ENCODE assay signal across 9 mouse cellular contexts in genomic region chr2:165159055-165159688, GRCm38 (mm10).
A peak's percentile ranks its signal among the peaks of the same experiment; 100 is the strongest.
DNase-seq lines count a peak whose midpoint lies in the region; ATAC-seq and TF ChIP-seq lines count a peak whose summit lies in the region.
"Had no signal": no experiment of that assay in that cellular context is flagged by ENCODE, and none has a peak within 500 bp of the region (broad histone marks: within the 10 kb centered on the region; RNA-seq: fewer than 3 reads in every experiment).

No protein-coding gene starts in this region.

- no peaks in the 10 kb centered on the region for H3K9me3 ChIP-seq in embryonic facial prominence, embryonic 10.5 days
- H3K9me3 ChIP-seq in hindbrain, postnatal 0 days (ENCODE audit: low read length): no peaks in the 10 kb centered on the region
- H3K9me3 ChIP-seq: limb, embryonic 13.5 days had no signal

- H3K4me2 ChIP-seq in hindbrain, postnatal 0 days (ENCODE audit: low read depth, low read length): no peak overlapping the region
- H3K4me2 ChIP-seq: limb, embryonic 13.5 days had no signal

- ATAC-seq in hindbrain, postnatal 0 days: no peak

- peaks cover 25% of the 10 kb centered on the region for H3K4me1 ChIP-seq in embryonic facial prominence, embryonic 10.5 days
- no peaks in the 10 kb centered on the region for H3K4me1 ChIP-seq in hindbrain, postnatal 0 days (ENCODE audit: insufficient read depth, low read length)

- H3K27me3 ChIP-seq in embryonic facial prominence, embryonic 10.5 days (replicated peaks; ENCODE audit: low read depth, poor library complexity, severe bottlenecking): peaks cover 18% of the 10 kb centered on the region; the same call in 1 of the 2 replicates
- no peaks in the 10 kb centered on the region for H3K27me3 ChIP-seq in hindbrain, postnatal 0 days (ENCODE audit: insufficient read depth, low read length)

- H3K27ac ChIP-seq in embryonic facial prominence, embryonic 10.5 days (replicated peaks): no peak overlapping the region
- H3K27ac ChIP-seq in hindbrain, postnatal 0 days: no peak overlapping the region
- H3K27ac ChIP-seq: limb, embryonic 13.5 days had no signal

- no peak overlapping the region for H3K4me3 ChIP-seq in embryonic facial prominence, embryonic 10.5 days
- no peak overlapping the region for H3K4me3 ChIP-seq in hindbrain, postnatal 0 days (ENCODE audit: low read length)
- H3K4me3 ChIP-seq: limb, embryonic 13.5 days had no signal

- DNase-seq in right cerebral cortex, postnatal 4 days: peak; percentile 30
- no peak for DNase-seq in right cerebral cortex, postnatal 25 days
- DNase-seq in embryonic facial prominence, embryonic 10.5 days (ENCODE audit: low spot score): peak; percentile 83
- DNase-seq in hindbrain, postnatal 0 days (ENCODE audit: low spot score): peak; percentile 65
- DNase-seq in lung, postnatal 10 days: peak; percentile 78
- DNase-seq in retina, postnatal 1 day: peak; percentile 90
- DNase-seq in layer of hippocampus, postnatal 36 days: no peak
- no peak for DNase-seq in cerebellum, adult 9-11 months

- TF ChIP-seq CTCF in hindbrain, postnatal 0 days (IDR thresholded peaks at IDR 0.05; ENCODE audit: low read depth): no peak

- 20% methylated on average over 15 of the region's 15 CpGs for WGBS in embryonic facial prominence, embryonic 10.5 days
- 21% methylated on average over 15 of the region's 15 CpGs for WGBS in hindbrain, postnatal 0 days

- H3K9ac ChIP-seq in hindbrain, postnatal 0 days (replicated peaks; ENCODE audit: low read length): no peak overlapping the region
- H3K9ac ChIP-seq: limb, embryonic 13.5 days had no signal

- no peaks in the 10 kb centered on the region for H3K36me3 ChIP-seq in embryonic facial prominence, embryonic 10.5 days (replicated peaks)
- H3K36me3 ChIP-seq in hindbrain, postnatal 0 days (ENCODE audit: insufficient read depth, low read length): no peaks in the 10 kb centered on the region
- H3K36me3 ChIP-seq: limb, embryonic 13.5 days had no signal

Comparison
In these comparisons a context has a peak if more than half of its experiments do, and no peak if none do; other contexts are left out.
1. DNase-seq: peak in right cerebral cortex, postnatal 4 days (single experiment), embryonic facial prominence, embryonic 10.5 days (single experiment), hindbrain, postnatal 0 days (single experiment), lung, postnatal 10 days (single experiment) and retina, postnatal 1 day (single experiment); none in right cerebral cortex, postnatal 25 days (single experiment), layer of hippocampus, postnatal 36 days (0 of 2) and cerebellum, adult 9-11 months (single experiment).